Mouse (Mus musculus) MEL (cell line): ENCODE measurements around the gene Mei1. TPM values are rescaled to one million over a fixed set of nuclear protein-coding genes. Genes with fewer than 3 reads are reported as not detected.

Source experiments
- DNase-seq: peaks from one replicate; pipeline ENCODE4 v3.0.0; 2011; ENCODE audit warnings: low read depth, low spot score
- H3K27ac ChIP-seq: 2 replicates; pipeline ENCODE4 v1.5.1; 2012; ENCODE audit warnings: low read depth, mild to moderate bottlenecking, control low read depth, low read length, moderate library complexity; ENCODE audit not compliant: control insufficient read depth
- H3K27me3 ChIP-seq, 2 experiments: fragments of 150-350 bp in 1 of 2; sonication (generic) in 1 of 2; 2 replicates each; pipeline ENCODE4 v1.6.1; 2012; ENCODE audit warnings: low read length in 2 of 2, mild to moderate bottlenecking in 2 of 2, improper control_type of control experiment in 1 of 2, moderate library complexity in 1 of 2; ENCODE audit not compliant: insufficient read depth in 2 of 2, control insufficient read depth in 1 of 2
- H3K36me3 ChIP-seq, 2 experiments: 2 replicates each; pipeline ENCODE4 v1.6.1; 2012 to 2014; ENCODE audit warnings: low read length in 2 of 2, improper control_type of control experiment in 1 of 2, inconsistent platforms in 1 of 2, mild to moderate bottlenecking in 1 of 2; ENCODE audit not compliant: insufficient read depth in 2 of 2, control insufficient read depth in 1 of 2
- H3K4me1 ChIP-seq, 2 experiments: fragments of 150-350 bp in 1 of 2; sonication (generic) in 1 of 2; 2 replicates each; pipeline ENCODE4 v1.6.1; 2012; ENCODE audit warnings: low read length in 2 of 2, improper control_type of control experiment in 1 of 2, mild to moderate bottlenecking in 1 of 2; ENCODE audit not compliant: insufficient read depth in 2 of 2, control insufficient read depth in 1 of 2
- H3K4me3 ChIP-seq, 2 experiments: fragments of 150-350 bp in 1 of 2; sonication (generic) in 1 of 2; 2 replicates each; pipeline ENCODE4 v1.5.1; 2012; ENCODE audit warnings: low read depth in 2 of 2, low read length in 2 of 2, mild to moderate bottlenecking in 2 of 2, moderate library complexity in 2 of 2, control low read depth in 1 of 2, improper control_type of control experiment in 1 of 2; ENCODE audit not compliant: control insufficient read depth in 1 of 2, insufficient read depth in 1 of 2
- H3K79me2 ChIP-seq: 2 replicates; pipeline ENCODE4 v1.6.1; 2012; ENCODE audit warnings: mild to moderate bottlenecking, low read length, moderate library complexity; ENCODE audit not compliant: control insufficient read depth, poor library complexity, insufficient read depth
- H3K9ac ChIP-seq: 2 replicates; pipeline ENCODE4 v1.6.1; 2012; ENCODE audit warnings: low read depth, mild to moderate bottlenecking, control low read depth, low read length, moderate library complexity; ENCODE audit not compliant: control insufficient read depth, poor library complexity, severe bottlenecking
- H3K9me3 ChIP-seq: fragments of 150-350 bp; sonication (generic); replicated peaks from 2 replicates; pipeline ENCODE4 v1.6.1; 2012; ENCODE audit warnings: mild to moderate bottlenecking, low read length, improper control_type of control experiment, moderate library complexity; ENCODE audit not compliant: insufficient read depth
- CHD1 ChIP-seq: IDR thresholded peaks from 2 replicates; pipeline ENCODE4 v1.6.1; 2012; ENCODE audit warnings: low read depth, mild to moderate bottlenecking, inconsistent platforms, low read length, improper control_type of control experiment
- EP300 ChIP-seq, 2 experiments: IDR thresholded peaks; 2 replicates each; pipeline ENCODE4 v1.6.1; 2011; ENCODE audit warnings: improper control_type of control experiment in 2 of 2, low read length in 2 of 2, low read depth in 1 of 2, mild to moderate bottlenecking in 1 of 2
- ETS1 ChIP-seq: IDR thresholded peaks from 2 replicates; pipeline ENCODE4 v1.6.1; 2012; ENCODE audit warnings: low read depth, mild to moderate bottlenecking, inconsistent platforms, low read length, improper control_type of control experiment, moderate library complexity
- GABPA ChIP-seq: IDR thresholded peaks from 2 replicates; pipeline ENCODE4 v1.6.1; 2012; ENCODE audit warnings: low read depth, mild to moderate bottlenecking, inconsistent platforms, low read length, improper control_type of control experiment, moderate library complexity
- GATA1 ChIP-seq: IDR thresholded peaks from 2 replicates; pipeline ENCODE4 v1.6.1; 2011; ENCODE audit warnings: low read depth, low read length, improper control_type of control experiment
- MAX ChIP-seq: IDR thresholded peaks from 2 replicates; pipeline ENCODE4 v1.6.1; 2011; ENCODE audit warnings: low read length, improper control_type of control experiment
- MAZ ChIP-seq: IDR thresholded peaks from 2 replicates; pipeline ENCODE4 v1.6.1; 2012; ENCODE audit warnings: low read depth, mild to moderate bottlenecking, inconsistent platforms, low read length, improper control_type of control experiment
- MXI1 ChIP-seq: IDR thresholded peaks from 2 replicates; pipeline ENCODE4 v1.6.1; 2011; ENCODE audit warnings: mild to moderate bottlenecking, low read depth, low read length, improper control_type of control experiment
- MYC ChIP-seq: IDR thresholded peaks from 2 replicates; pipeline ENCODE4 v1.6.1; 2011; ENCODE audit warnings: low read depth, mild to moderate bottlenecking, low read length, improper control_type of control experiment, moderate library complexity
- NELFE ChIP-seq: IDR thresholded peaks from 2 replicates; pipeline ENCODE4 v1.6.1; 2011; ENCODE audit warnings: low read depth, low read length, improper control_type of control experiment
- POLR2AphosphoS2 ChIP-seq: IDR thresholded peaks from 2 replicates; pipeline ENCODE4 v1.6.1; 2011; ENCODE audit warnings: low read length, improper control_type of control experiment
- POLR2AphosphoS5 ChIP-seq: IDR thresholded peaks from 2 replicates; pipeline ENCODE4 v1.6.1; 2012; ENCODE audit warnings: low read depth, borderline replicate concordance, mild to moderate bottlenecking, inconsistent platforms, low read length, moderate library complexity, mixed read lengths
- RAD21 ChIP-seq: IDR thresholded peaks from 2 replicates; pipeline ENCODE4 v1.6.1; 2011; ENCODE audit warnings: mild to moderate bottlenecking, low read depth, low read length, improper control_type of control experiment
- RCOR1 ChIP-seq: IDR thresholded peaks from 2 replicates; pipeline ENCODE4 v1.6.1; 2012; ENCODE audit warnings: low read depth, mild to moderate bottlenecking, inconsistent platforms, low read length, improper control_type of control experiment
- SIN3A ChIP-seq: IDR thresholded peaks from 2 replicates; pipeline ENCODE4 v1.6.1; 2012; ENCODE audit warnings: low read length, improper control_type of control experiment, inconsistent platforms
- TAL1 ChIP-seq: IDR thresholded peaks from 2 replicates; pipeline ENCODE4 v1.6.1; 2012; ENCODE audit warnings: mild to moderate bottlenecking, inconsistent platforms, low read length, moderate library complexity, mixed read lengths
- TBP ChIP-seq: IDR thresholded peaks from 2 replicates; pipeline ENCODE4 v1.8.0; 2011; ENCODE audit warnings: low read depth, low read length, improper control_type of control experiment
- TCF12 ChIP-seq: IDR thresholded peaks from 2 replicates; pipeline ENCODE4 v1.6.1; 2014; ENCODE audit warnings: low read depth, mild to moderate bottlenecking, inconsistent platforms, low read length, improper control_type of control experiment, moderate library complexity
- UBTF ChIP-seq: IDR thresholded peaks from 2 replicates; pipeline ENCODE4 v1.6.1; 2012; ENCODE audit warnings: low read depth, mild to moderate bottlenecking, inconsistent platforms, low read length, improper control_type of control experiment, moderate library complexity, borderline replicate concordance; ENCODE audit not compliant: insufficient read depth
- USF1 ChIP-seq: IDR thresholded peaks from 2 replicates; pipeline ENCODE4 v1.6.1; 2014; ENCODE audit warnings: low read depth, mild to moderate bottlenecking, inconsistent platforms, low read length, improper control_type of control experiment, moderate library complexity
- USF2 ChIP-seq, 2 experiments: IDR thresholded peaks; 2 replicates each; pipeline ENCODE4 v1.6.1; 2011 to 2012; ENCODE audit warnings: improper control_type of control experiment in 2 of 2, low read length in 2 of 2, borderline replicate concordance in 1 of 2, inconsistent platforms in 1 of 2, low read depth in 1 of 2, mild to moderate bottlenecking in 1 of 2; ENCODE audit not compliant: insufficient read depth in 1 of 2
- ZC3H11A ChIP-seq: IDR thresholded peaks from 2 replicates; pipeline ENCODE4 v1.6.1; 2012; ENCODE audit warnings: low read depth, mild to moderate bottlenecking, inconsistent platforms, low read length, improper control_type of control experiment
- ZKSCAN1 ChIP-seq: IDR thresholded peaks from 2 replicates; pipeline ENCODE4 v1.6.1; 2012; ENCODE audit warnings: low read depth, mild to moderate bottlenecking, inconsistent platforms, low read length, improper control_type of control experiment, moderate library complexity
- ZMIZ1 ChIP-seq: IDR thresholded peaks from 2 replicates; pipeline ENCODE4 v1.6.1; 2012; ENCODE audit warnings: low read depth, mild to moderate bottlenecking, inconsistent platforms, low read length, improper control_type of control experiment, moderate library complexity
- ZNF384 ChIP-seq: IDR thresholded peaks from 2 replicates; pipeline ENCODE4 v1.6.1; 2012; ENCODE audit warnings: low read depth, mild to moderate bottlenecking, inconsistent platforms, low read length, improper control_type of control experiment
- polyA plus RNA-seq, 2 experiments: library from polyadenylated mRNA; stranded (reverse) in 1 of 2; unstranded in 1 of 2; fragments of >175 nt in 1 of 2; fragments of >200 nt in 1 of 2; gene quantifications; 2 replicates each; pipeline versions ENCODE4 v1.2.1 to v1.2.4; 2012; ENCODE audit warnings: low replicate concordance in 2 of 2, low read depth in 1 of 2; ENCODE audit not compliant: insufficient read length in 2 of 2, insufficient read depth in 1 of 2, missing spikeins in 1 of 2
- total RNA-seq: library from RNA; depleted of rRNA; stranded (reverse); fragments of 300-350 nt; gene quantifications from 2 replicates; pipeline ENCODE4 v1.2.3, GENCODE M21; 2012

Mei1 gene
- total and polyA plus RNA-seq, 3 experiments: not detected

DNA sequence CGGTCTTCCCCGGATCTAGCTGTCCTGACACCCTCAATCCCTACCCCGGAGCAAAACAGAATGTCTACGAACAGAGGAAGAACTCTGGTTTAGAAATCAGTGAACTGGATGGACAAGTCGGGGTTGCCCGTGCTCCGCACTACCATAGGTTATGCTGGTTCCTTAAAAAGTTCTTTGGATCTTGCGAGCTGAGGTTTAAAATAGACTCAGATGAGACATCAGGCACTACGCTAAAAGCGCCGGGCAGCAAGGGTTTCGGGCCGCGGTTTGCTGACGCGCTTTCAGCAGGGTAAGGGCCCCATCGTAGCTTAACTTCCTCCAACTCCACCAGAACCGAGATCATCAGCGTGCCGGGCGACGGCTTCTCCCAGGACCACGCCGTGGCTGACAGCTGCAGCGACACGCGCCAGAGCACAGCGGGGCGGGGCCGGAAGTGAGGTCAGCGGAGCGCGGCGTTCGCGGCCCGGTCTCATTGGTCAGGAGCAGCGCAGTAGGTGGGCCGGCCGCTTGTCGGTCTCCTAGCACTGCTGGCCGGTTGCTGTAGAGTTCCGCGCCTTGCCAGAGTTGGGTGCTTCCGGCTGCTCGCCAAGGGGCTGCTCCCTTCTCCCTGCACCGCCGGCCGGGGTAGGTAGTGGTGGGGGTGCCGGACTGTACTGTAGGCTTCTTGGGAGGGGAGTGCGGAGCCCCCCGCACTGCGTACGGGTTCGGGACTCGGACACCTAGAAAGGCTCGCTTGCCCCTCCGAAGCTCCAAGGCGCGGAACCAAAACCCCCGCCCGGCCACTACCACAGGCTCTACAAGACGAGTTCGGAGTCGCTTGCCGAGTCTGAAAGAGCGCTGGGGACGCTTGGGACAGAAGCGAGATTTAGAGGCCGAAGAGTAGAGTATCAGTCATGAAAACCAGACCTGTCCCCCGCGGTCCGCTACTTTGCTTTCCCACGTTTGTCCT lies 57.9 kb downstream of the Mei1 start, which contains the start of gene Ccdc134 (continued):
- TF ChIP-seq ZNF384: no peak
- TF ChIP-seq ZKSCAN1: no peak
- TF ChIP-seq SIN3A: peak; percentile 98
- TF ChIP-seq MAX: peak; percentile 97
- peak; percentile 57 for TF ChIP-seq ZMIZ1

DNA sequence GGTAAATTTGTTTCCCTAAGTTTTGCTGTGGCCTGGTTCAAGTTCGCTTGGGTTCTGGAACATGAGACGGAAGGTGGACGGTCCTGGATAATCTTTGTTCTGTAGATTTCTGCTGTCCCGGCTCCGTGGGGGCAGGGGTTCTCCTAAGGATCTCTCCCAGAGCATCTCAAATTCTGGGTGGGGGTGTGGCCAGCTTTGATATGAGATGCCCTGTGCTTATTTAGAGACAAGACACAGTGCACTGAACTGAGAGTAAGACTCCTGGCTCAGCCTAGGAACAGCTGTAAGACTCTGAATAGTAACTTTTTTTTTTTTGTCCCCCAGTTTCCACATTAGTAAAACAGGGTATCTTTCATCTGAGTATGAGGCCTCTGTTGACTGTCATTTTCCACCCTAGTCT lies 58.6 kb downstream of the Mei1 start:
- Histone ChIP-seq H3K4me1 (peaks cover 0 to 12% of the 10 kb centered on the region in 2 experiments; a peak in 1 of 4 replicates), H3K9me3 (no peaks in the 10 kb centered on the region), H3K27ac (peak overlapping the region; percentile 47), H3K9ac (peak overlapping the region; percentile 85)
- DNase-seq: peak; percentile 64
- TF ChIP-seq ZKSCAN1: no peak
- no peak for TF ChIP-seq EP300 (IDR thresholded peaks at IDR 0.05; ENCODE audit: low read depth in 1 of 2, low read length in 2 of 2)
- no peak for TF ChIP-seq MXI1
- no peak for TF ChIP-seq RCOR1
- TF ChIP-seq, all 39 proteins: peak for 0
- Histone ChIP-seq H3K36me3 (peaks cover 0 to 3% of the 10 kb centered on the region in 2 experiments; a peak in 1 of 4 replicates), H3K79me2 (peaks cover 4% of the 10 kb centered on the region; the same call in 1 of the 2 replicates), H3K4me3 (peak overlapping the region; percentile 67 to 76), H3K27me3 (no peaks in the 10 kb centered on the region)

GRCm38 (mm10) chr15:82130599-82130998 lies 60.8 kb downstream of the Mei1 start:
- no peaks in the 10 kb centered on the region for H3K9me3 ChIP-seq
- peaks cover 0 to 12% of the 10 kb centered on the region in 2 experiments; a peak in 1 of 4 replicates for H3K4me1 ChIP-seq
- H3K4me3 ChIP-seq: no peak overlapping the region
- H3K9ac ChIP-seq: no peak overlapping the region
- H3K79me2 ChIP-seq: peaks cover 4% of the 10 kb centered on the region; the same call in 1 of the 2 replicates
- H3K27me3 ChIP-seq: no peaks in the 10 kb centered on the region
- no peak for DNase-seq
- TF ChIP-seq MYC: no peak
- no peak for TF ChIP-seq USF1
- no peak for TF ChIP-seq GABPA
- TF ChIP-seq ZMIZ1: no peak
- no peak for TF ChIP-seq ZKSCAN1
- no peak for TF ChIP-seq TAL1
- no peak for TF ChIP-seq NELFE
- TF ChIP-seq TCF12: no peak
- TF ChIP-seq USF2 (IDR thresholded peaks at IDR 0.05; ENCODE audit: borderline replicate concordance in 1 of 2, insufficient read depth in 1 of 2, low read depth in 1 of 2, low read length in 2 of 2): no peak
- no peak for TF ChIP-seq RCOR1
- no peak for TF ChIP-seq MAZ
- no peak for TF ChIP-seq TBP
- no peak for TF ChIP-seq ETS1
- TF ChIP-seq POLR2AphosphoS2: no peak
- TF ChIP-seq UBTF: no peak
- TF ChIP-seq GATA1: no peak
- no peak for TF ChIP-seq POLR2AphosphoS5
- TF ChIP-seq CHD1: no peak
- TF ChIP-seq ZC3H11A: no peak
- TF ChIP-seq RAD21: no peak
- H3K27ac ChIP-seq: no peak overlapping the region
- H3K36me3 ChIP-seq: peaks cover 0 to 3% of the 10 kb centered on the region in 2 experiments; a peak in 1 of 4 replicates
